Mouse (Mus musculus): ENCODE measurements around the gene Rtf2. TPM values are rescaled to one million over a fixed set of nuclear protein-coding genes. Genes with fewer than 3 reads are reported as not detected.

Gene Rtf2
- total RNA-seq, 1 experiment = 51.0 TPM

DNA sequence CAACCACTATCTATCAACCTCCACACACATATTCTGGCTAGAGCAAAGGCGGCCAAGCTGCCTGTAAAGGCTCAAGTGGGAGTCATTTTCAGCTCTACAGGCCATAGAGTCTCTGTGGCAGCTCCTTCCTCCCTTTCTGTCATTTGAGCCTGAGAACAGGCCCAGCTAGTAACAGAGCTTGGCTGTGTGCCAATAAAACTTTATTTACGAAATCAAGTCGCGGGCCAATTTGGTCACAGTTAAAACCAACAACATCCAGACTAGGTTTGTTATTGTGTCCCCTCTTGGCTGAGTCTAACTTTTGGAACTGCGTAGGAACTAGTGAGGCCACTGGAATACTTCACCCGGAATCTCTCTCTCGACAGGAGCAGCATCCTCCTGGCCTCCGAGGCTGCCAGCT lies 33.2 kb downstream of the Rtf2 start:
- in situ Hi-C loops (cut with MboI; ENCODE audit: low sequenced_read_pairs in 2 of 2, unreplicated experiment in 2 of 2) = loop anchor here in 1 of 2 experiments (10.0 kb wide), 1 partner anchor 301 kb away; no protein-coding TSS in a partner anchor
- no peak overlapping the region for H3K4me3 ChIP-seq (ENCODE audit: insufficient read depth in 1 of 2, low read depth in 1 of 2, low read length in 2 of 2, poor library complexity in 1 of 2, severe bottlenecking in 1 of 2)
- TF ChIP-seq CHD2 (IDR thresholded peaks at IDR 0.05; ENCODE audit: low read depth, low read length) (no peak), ZNF384 (IDR thresholded peaks at IDR 0.05; ENCODE audit: low read depth, low read length) (no peak), ZC3H11A (IDR thresholded peaks at IDR 0.05; ENCODE audit: borderline replicate concordance, low read depth, low read length) (no peak), MAFK (IDR thresholded peaks at IDR 0.05; ENCODE audit: insufficient read depth, low read depth, low read length) (no peak), HCFC1 (IDR thresholded peaks at IDR 0.05; ENCODE audit: borderline replicate concordance, insufficient read depth, low read length) (no peak)
- H3K9ac ChIP-seq (ENCODE audit: insufficient read depth, low read depth, low read length, poor library complexity, severe bottlenecking) = no peak overlapping the region
- H3K4me1 ChIP-seq (ENCODE audit: control insufficient read depth in 2 of 2, insufficient read depth in 2 of 2, low read length in 2 of 2, poor library complexity in 1 of 2) = no peaks in the 10 kb centered on the region; a peak in 1 of 4 replicates
- H3K36me3 ChIP-seq (ENCODE audit: control insufficient read depth, insufficient read depth, low read length, poor library complexity, severe bottlenecking) = peaks cover 5% of the 10 kb centered on the region; the same call in 1 of the 2 replicates
- no peak for DNase-seq (ENCODE audit: low read depth, low spot score)
- no peaks in the 10 kb centered on the region for H3K9me3 ChIP-seq (ENCODE audit: control insufficient read depth, insufficient read depth, low read depth, low read length)
- H3K27ac ChIP-seq (ENCODE audit: insufficient read depth, low read depth, low read length, poor library complexity, severe bottlenecking) = no peak overlapping the region

DNA sequence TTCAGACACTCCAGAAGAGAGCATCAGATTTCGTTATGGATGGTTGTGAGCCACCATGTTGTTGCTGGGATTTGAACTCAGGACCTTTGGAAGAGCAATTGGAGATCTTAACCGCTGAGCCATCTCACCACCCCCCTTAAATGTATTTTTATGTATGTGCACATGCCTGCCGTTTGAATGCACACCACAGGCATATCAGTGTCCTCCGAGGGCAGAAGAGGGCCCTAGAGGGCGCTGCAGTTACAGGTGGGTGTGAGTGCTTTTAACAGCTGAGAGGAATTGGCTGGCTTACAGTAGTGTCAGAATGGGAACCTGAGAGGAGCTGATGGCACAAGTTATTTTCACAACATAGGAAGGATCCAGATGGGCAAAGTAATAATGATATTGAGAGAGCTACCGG lies 34.6 kb downstream of the Rtf2 start:
- peak; percentile 42 for DNase-seq (ENCODE audit: low read depth, low spot score)
- H3K27ac ChIP-seq (ENCODE audit: insufficient read depth, low read depth, low read length, poor library complexity, severe bottlenecking) = no peak overlapping the region
- no peak overlapping the region for H3K4me3 ChIP-seq (ENCODE audit: insufficient read depth in 1 of 2, low read depth in 1 of 2, low read length in 2 of 2, poor library complexity in 1 of 2, severe bottlenecking in 1 of 2)
- in situ Hi-C loops (cut with MboI; ENCODE audit: low sequenced_read_pairs in 2 of 2, unreplicated experiment in 2 of 2) = loop anchor here (10.0 to 25.0 kb wide), 2 partner anchors 287 to 300 kb away; no protein-coding TSS in a partner anchor
- H3K4me1 ChIP-seq (ENCODE audit: control insufficient read depth in 2 of 2, insufficient read depth in 2 of 2, low read length in 2 of 2, poor library complexity in 1 of 2) = no peaks in the 10 kb centered on the region; a peak in 1 of 4 replicates
- no peak overlapping the region for H3K9ac ChIP-seq (ENCODE audit: insufficient read depth, low read depth, low read length, poor library complexity, severe bottlenecking)
- H3K9me3 ChIP-seq (ENCODE audit: control insufficient read depth, insufficient read depth, low read depth, low read length) = no peaks in the 10 kb centered on the region
- no peaks in the 10 kb centered on the region for H3K36me3 ChIP-seq (ENCODE audit: control insufficient read depth, insufficient read depth, low read length, poor library complexity, severe bottlenecking)
- TF ChIP-seq HCFC1 (IDR thresholded peaks at IDR 0.05; ENCODE audit: borderline replicate concordance, insufficient read depth, low read length) (no peak), ZC3H11A (IDR thresholded peaks at IDR 0.05; ENCODE audit: borderline replicate concordance, low read depth, low read length) (no peak), MAFK (IDR thresholded peaks at IDR 0.05; ENCODE audit: insufficient read depth, low read depth, low read length) (no peak), ZNF384 (IDR thresholded peaks at IDR 0.05; ENCODE audit: low read depth, low read length) (no peak), CHD2 (IDR thresholded peaks at IDR 0.05; ENCODE audit: low read depth, low read length) (no peak)

DNA sequence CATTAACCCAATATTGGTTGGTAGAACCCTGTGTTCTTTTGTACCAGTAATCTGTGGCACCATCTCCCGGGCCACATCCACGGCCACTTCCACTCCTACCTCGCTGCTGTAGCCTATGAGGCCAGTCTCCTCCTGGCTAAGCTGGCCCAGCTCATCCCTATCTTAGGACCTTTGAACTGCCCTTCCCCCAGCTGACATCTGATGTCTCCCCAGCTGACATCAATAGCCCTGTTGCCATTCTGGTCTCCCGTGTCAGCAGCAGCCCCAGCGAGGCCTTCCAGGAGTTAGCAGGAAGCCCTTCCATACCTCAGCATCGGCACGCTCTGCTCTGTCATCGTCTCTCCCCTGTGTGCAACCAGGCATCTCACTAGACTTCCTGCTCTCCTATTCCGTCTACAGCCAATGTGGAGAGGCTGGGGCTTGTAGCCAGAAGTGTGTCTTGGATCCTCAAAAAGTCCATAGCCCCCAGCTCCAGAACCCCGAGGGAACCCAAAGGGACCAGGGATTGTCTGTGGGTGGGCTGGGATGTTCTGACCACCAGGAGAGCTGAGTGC lies 36.4 kb downstream of the Rtf2 start:
- H3K9ac ChIP-seq (ENCODE audit: insufficient read depth, low read depth, low read length, poor library complexity, severe bottlenecking) = no peak overlapping the region
- in situ Hi-C loops (cut with MboI; ENCODE audit: low sequenced_read_pairs in 2 of 2, unreplicated experiment in 2 of 2) = loop anchor here (10.0 to 25.0 kb wide), 2 partner anchors 286 to 298 kb away; no protein-coding TSS in a partner anchor

DNA sequence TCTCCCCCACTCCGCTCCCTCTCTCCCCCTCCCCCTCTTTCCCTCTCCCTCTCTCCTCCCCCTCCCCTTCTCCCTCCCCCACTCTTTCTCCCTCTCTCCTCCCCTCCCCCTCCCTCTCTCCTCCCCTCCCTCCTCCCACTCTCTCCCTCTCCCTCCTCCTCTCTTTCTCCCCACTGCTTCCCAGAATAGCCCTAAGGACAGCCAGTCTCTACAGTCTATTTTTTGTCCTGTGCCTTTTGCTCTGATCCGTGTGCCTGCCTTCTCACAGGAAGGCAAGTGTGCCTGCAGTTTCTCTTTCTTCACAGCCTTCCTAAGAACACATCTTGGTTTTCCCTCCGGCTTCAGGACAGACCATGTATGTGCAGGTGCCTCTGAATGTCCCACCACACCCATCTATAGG lies 37.0 kb downstream of the Rtf2 start:
- no peak overlapping the region for H3K27ac ChIP-seq (ENCODE audit: insufficient read depth, low read depth, low read length, poor library complexity, severe bottlenecking)
- H3K36me3 ChIP-seq (ENCODE audit: control insufficient read depth, insufficient read depth, low read length, poor library complexity, severe bottlenecking) = no peaks in the 10 kb centered on the region
- no peak overlapping the region for H3K9ac ChIP-seq (ENCODE audit: insufficient read depth, low read depth, low read length, poor library complexity, severe bottlenecking)
- peaks cover 0 to 5% of the 10 kb centered on the region in 2 experiments; a peak in 2 of 4 replicates for H3K4me1 ChIP-seq (ENCODE audit: control insufficient read depth in 2 of 2, insufficient read depth in 2 of 2, low read length in 2 of 2, poor library complexity in 1 of 2)
- no peaks in the 10 kb centered on the region for H3K9me3 ChIP-seq (ENCODE audit: control insufficient read depth, insufficient read depth, low read depth, low read length)
- TF ChIP-seq HCFC1 (IDR thresholded peaks at IDR 0.05; ENCODE audit: borderline replicate concordance, insufficient read depth, low read length) (no peak), ZC3H11A (IDR thresholded peaks at IDR 0.05; ENCODE audit: borderline replicate concordance, low read depth, low read length) (no peak), CHD2 (IDR thresholded peaks at IDR 0.05; ENCODE audit: low read depth, low read length) (no peak), MAFK (IDR thresholded peaks at IDR 0.05; ENCODE audit: insufficient read depth, low read depth, low read length) (no peak), ZNF384 (IDR thresholded peaks at IDR 0.05; ENCODE audit: low read depth, low read length) (no peak)
- DNase-seq (ENCODE audit: low read depth, low spot score) = no peak
- no peak overlapping the region for H3K4me3 ChIP-seq (ENCODE audit: insufficient read depth in 1 of 2, low read depth in 1 of 2, low read length in 2 of 2, poor library complexity in 1 of 2, severe bottlenecking in 1 of 2)
- in situ Hi-C loops (cut with MboI; ENCODE audit: low sequenced_read_pairs in 2 of 2, unreplicated experiment in 2 of 2) = loop anchor here (10.0 to 25.0 kb wide), 2 partner anchors 285 to 297 kb away; no protein-coding TSS in a partner anchor

More for the DNA sequence above, 36.4 kb downstream of the Rtf2 start:
- peaks cover 0 to 5% of the 10 kb centered on the region in 2 experiments; a peak in 2 of 4 replicates for H3K4me1 ChIP-seq (ENCODE audit: control insufficient read depth in 2 of 2, insufficient read depth in 2 of 2, low read length in 2 of 2, poor library complexity in 1 of 2)
- DNase-seq (ENCODE audit: low read depth, low spot score) = no peak
- no peak overlapping the region for H3K4me3 ChIP-seq (ENCODE audit: insufficient read depth in 1 of 2, low read depth in 1 of 2, low read length in 2 of 2, poor library complexity in 1 of 2, severe bottlenecking in 1 of 2)
- no peaks in the 10 kb centered on the region for H3K36me3 ChIP-seq (ENCODE audit: control insufficient read depth, insufficient read depth, low read length, poor library complexity, severe bottlenecking)
- H3K27ac ChIP-seq (ENCODE audit: insufficient read depth, low read depth, low read length, poor library complexity, severe bottlenecking) = no peak overlapping the region
- TF ChIP-seq ZNF384 (IDR thresholded peaks at IDR 0.05; ENCODE audit: low read depth, low read length) (no peak), CHD2 (IDR thresholded peaks at IDR 0.05; ENCODE audit: low read depth, low read length) (no peak), MAFK (IDR thresholded peaks at IDR 0.05; ENCODE audit: insufficient read depth, low read depth, low read length) (no peak), ZC3H11A (IDR thresholded peaks at IDR 0.05; ENCODE audit: borderline replicate concordance, low read depth, low read length) (no peak), HCFC1 (IDR thresholded peaks at IDR 0.05; ENCODE audit: borderline replicate concordance, insufficient read depth, low read length) (no peak)
- no peaks in the 10 kb centered on the region for H3K9me3 ChIP-seq (ENCODE audit: control insufficient read depth, insufficient read depth, low read depth, low read length)
